Mouse (Mus musculus): ENCODE measurements around the gene Kcnk10. TPM values are rescaled to one million over a fixed set of nuclear protein-coding genes. Genes with fewer than 3 reads are reported as not detected.

The Kcnk10 gene
- total RNA-seq, 2 experiments from 2014 or later: 15.9 to 18.1 TPM

DNA sequence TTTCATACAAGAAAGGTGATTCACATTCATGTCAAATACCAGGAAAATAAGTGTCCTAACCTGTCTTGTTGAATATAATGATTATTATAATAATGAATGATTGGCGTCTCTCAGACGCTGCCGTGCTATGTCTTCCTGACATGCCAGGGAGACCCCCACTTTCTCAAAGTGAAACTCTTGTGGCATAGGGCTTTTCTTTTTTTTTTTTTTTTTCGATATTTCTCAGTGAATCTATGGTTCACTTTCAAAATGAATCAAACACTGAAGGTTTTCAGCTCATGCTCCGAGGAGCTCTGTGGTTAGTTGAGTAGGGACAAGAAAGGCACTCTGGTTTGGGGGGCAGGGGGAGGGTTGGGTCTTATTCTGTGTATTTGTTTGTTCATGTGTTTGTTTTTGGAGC is 22.8 kb upstream of the Kcnk10 start:
- H3K4me3 ChIP-seq: no peak overlapping the region
- H3K27ac ChIP-seq: no peak overlapping the region
- no peak for DNase-seq (ENCODE audit: extremely low spot score in 1 of 2, low spot score in 2 of 2)
- intact Hi-C loops (cut with DNase I): no loop called here
- TF ChIP-seq CTCF (IDR thresholded peaks at IDR 0.05): no peak

DNA sequence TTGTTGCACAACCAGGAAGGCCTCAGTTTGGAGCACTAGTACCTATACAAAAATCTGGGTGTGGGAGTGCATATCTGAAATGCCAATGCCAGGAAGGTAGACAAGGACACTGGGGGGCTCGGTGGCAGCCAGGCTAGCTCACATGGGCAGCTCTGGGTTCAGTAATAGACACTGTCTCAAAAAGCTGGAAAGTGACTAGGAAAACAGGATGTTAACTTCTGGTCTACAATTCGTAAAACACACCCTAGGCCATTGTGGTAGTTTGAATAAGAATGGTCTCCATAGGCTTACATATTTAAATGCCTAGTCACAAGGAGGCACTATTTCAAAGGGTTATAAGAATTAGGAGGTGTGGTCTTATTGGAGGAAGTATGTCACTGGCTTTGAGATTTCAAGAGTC is 12.9 kb upstream of the Kcnk10 start:
- no peak for TF ChIP-seq CTCF (IDR thresholded peaks at IDR 0.05)
- intact Hi-C loops (cut with DNase I): no loop called here

DNA sequence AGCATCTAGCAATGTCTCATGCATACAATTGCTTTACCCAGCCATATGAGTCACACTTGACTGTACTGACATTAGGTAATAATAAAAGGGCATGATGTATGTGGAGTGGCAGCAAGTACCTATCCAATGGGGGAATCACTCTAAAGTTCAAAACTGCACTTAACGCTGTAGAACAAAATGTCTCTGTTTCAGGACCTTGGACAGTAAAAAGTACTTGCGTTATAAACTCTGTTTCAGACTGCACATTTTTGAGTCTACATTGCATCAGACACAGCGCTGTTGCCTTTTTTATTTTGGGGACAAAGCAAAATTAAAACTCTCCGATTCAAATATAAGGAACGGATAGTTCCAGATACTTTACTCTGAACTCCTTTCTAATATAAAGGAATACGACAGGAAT is 10.5 kb upstream of the Kcnk10 start:
- no peak for DNase-seq (ENCODE audit: extremely low spot score in 1 of 2, low spot score in 2 of 2)
- no peak for TF ChIP-seq CTCF (IDR thresholded peaks at IDR 0.05)
- Histone ChIP-seq H3K4me3 (no peak overlapping the region), H3K27ac (no peak overlapping the region)
- intact Hi-C loops (cut with DNase I): loop anchor here (5.0 kb wide), 1 partner anchor 256 kb away; no protein-coding TSS in a partner anchor

More for the DNA sequence above, 12.9 kb upstream of the Kcnk10 start:
- Histone ChIP-seq H3K27ac (no peak overlapping the region), H3K4me3 (no peak overlapping the region)
- no peak for DNase-seq (ENCODE audit: extremely low spot score in 1 of 2, low spot score in 2 of 2)

DNA sequence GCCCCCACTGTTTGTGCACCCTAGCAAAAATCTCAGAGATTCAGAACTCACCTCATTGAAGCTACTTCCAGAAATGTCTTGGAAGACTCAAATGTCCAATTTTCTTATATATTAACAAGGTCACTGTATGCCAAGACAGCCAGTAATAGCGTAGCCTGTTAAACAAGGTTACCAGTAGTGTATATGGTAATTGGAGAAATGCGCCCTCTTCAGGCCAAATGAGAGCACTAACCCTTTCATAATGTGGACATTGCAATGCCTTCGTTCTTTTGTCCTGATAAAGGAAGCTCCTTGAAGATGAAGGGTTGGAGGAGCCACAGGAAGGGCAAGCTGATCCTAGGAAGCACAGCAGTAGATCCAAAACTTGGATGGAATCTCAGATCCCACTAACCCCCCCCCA is 7.2 kb upstream of the Kcnk10 start:
- peak; percentile 55 for TF ChIP-seq CTCF (IDR thresholded peaks at IDR 0.05)
- intact Hi-C loops (cut with DNase I): loop anchor here (5.0 kb wide), 1 partner anchor 253 kb away; no protein-coding TSS in a partner anchor
- Histone ChIP-seq H3K4me3 (no peak overlapping the region), H3K27ac (no peak overlapping the region)
- no peak for DNase-seq (ENCODE audit: extremely low spot score in 1 of 2, low spot score in 2 of 2)

DNA sequence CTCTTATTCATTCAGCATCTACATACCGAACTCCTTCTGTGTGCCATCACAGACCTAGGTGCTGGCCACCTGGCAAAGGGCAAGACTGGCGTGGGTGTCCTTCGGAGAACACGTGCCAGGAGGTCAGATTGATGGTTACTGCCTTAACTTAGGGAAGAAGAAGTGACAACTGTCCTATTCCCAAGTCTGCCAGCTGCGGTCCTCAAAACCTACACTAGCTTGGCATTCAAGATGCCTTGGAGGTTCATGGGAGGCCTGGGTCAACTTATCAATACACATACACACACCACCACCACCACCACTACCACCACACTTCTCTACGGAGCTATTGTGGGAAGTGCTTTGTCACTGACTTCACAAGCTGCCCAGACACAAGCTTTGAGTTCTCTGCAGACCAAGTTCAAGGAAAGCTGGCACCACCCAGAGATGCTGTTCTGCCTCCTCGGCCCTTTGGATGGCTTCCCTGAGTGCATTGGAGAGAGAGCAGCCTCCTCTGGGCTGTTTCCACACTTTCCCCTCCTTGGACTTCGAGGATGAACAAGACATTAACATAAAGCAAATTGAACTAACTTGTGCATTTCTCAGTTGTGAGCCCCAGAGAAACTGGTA is 2.1 kb downstream of the Kcnk10 start:
- no peak overlapping the region for H3K27ac ChIP-seq
- no peak for DNase-seq (ENCODE audit: extremely low spot score in 1 of 2, low spot score in 2 of 2)
- H3K4me3 ChIP-seq: peak overlapping the region; percentile 52; the same call in 1 of the 2 replicates
- no peak for TF ChIP-seq CTCF (IDR thresholded peaks at IDR 0.05)
- intact Hi-C loops (cut with DNase I): loop anchor here (2.0 kb wide), 1 partner anchor 117 kb away; no protein-coding TSS in a partner anchor

DNA sequence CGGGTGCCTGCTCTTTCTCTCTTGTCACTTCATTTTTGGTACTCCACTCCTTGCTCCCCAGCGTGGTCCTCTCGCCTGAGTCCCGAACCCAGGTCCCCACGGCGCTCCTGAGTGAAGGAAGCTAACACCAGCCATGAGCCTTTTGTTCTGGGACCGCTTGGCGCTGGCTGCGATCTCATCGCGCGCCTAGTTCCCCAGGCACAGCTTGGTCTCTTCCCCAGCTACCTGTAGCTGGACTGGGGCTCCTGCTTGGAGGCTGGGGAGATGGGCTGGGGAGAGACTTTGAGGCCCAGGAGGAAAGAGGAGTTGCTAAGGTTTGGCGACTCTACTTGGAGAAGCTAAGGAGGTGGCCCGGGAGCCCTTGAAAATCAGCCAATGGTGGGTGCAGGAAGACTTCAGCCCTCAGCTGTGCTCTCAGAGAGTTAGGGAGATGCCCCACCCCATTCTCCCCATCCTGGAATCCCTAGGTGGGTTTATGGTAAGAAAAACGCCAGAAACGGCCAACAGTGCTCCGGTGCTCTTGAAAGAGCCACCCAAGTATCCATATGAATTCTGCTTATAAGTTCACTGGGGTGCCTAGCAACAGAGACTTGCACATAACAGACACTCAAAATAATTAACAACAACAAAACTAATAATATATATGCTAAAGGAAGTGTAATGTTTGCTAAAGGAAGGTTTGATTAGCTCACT is 2.8 kb downstream of the Kcnk10 start:
- TF ChIP-seq CTCF (IDR thresholded peaks at IDR 0.05): no peak
- peak overlapping the region; percentile 95 for H3K27ac ChIP-seq
- DNase-seq (ENCODE audit: extremely low spot score in 1 of 2, low spot score in 2 of 2): peak; percentile 11 to 31
- intact Hi-C loops (cut with DNase I): loop anchor here (2.0 kb wide), 1 partner anchor 117 kb away; no protein-coding TSS in a partner anchor
- peak overlapping the region; percentile 52 for H3K4me3 ChIP-seq

DNA sequence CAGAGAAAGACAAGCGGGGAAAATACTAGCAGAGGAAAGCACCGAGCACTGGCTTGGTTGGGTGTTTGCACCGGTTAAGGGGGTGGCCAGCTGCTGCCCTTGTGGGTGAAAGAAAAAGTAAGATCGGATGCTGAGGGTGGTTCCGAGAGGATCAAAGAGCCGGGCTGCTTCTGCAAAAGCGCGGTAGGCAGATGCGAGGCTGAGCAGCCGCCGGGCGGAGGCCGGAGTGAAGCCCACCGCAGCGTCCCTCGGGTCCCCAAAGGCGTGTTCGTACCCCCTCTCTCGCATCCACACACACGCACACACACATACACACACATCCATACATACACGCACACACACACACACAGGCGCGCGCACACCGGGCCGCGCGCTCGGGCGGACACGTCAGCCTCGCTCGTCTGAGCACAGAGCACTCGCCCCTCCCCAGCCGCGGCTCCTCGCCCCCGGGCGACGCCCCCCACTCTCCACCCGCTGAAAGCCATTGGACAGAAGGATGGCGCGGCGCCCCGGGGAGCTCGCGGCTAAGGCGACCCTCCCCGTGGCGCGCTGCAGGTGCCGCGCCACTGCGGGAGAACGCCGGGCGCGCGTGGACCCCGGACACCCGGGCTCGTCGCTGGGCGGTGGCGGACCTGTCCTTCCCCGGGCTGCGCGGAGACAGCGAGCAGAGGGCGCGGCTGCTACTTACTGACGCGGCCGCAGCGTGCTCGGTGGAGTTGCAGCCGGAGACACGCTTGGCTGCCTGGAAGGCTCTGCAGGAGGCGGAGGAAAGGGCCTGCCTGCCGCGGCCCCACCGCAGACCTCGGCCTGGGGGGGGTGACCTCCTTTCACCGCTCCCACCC is 3.5 kb downstream of the Kcnk10 start:
- peak; percentile 68 to 75 for DNase-seq (ENCODE audit: extremely low spot score in 1 of 2, low spot score in 2 of 2)
- peak overlapping the region; percentile 95 for H3K27ac ChIP-seq
- TF ChIP-seq CTCF (IDR thresholded peaks at IDR 0.05): no peak
- H3K4me3 ChIP-seq: peak overlapping the region; percentile 52
- intact Hi-C loops (cut with DNase I): loop anchor here (2.0 to 5.0 kb wide), 2 partner anchors 53 to 116 kb away; partner anchors contain the start of gene Spata7

DNA sequence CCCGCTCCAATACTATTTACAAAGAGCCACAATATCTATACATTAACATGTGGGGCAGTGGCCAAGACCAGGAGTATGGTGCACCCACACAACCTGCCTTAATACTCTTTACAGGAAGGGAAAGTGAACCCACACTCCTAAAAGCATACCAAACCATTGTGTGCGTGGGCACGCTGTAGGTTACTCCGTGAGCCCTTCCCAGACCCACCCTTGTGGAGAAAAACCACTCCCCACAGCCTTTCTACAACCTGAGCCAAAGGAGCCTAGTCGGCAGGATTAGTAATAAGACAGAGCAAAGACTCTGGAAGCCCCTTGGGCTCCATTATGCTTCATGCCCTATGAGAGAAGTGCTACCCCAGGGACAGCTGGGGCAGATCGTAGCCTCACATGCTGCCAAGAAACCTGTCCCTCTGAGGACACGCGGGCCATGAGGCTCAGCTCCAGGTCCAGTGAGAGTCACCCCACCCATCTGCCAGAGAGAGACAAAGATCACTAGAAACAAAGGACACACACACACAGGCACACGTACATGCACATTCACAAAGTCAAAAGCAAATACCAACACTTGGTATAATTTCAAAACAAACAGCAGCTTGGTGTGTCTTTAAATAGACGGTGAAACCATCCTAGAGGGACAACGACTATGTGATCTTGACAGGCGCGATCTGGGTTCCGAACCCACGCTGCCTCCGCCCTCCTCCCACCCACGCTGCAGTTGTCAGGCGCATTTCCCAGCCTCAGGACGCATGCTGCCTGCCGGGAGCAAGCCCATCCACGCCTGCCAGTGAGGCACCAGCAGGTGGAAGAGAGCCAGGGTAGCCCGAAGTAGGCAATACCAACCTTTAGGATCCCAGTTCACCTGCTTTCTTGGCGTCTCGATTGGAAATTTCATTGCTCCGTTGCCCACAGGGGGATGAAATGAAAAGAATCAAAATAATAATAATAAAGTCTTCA is 4.5 kb downstream of the Kcnk10 start:
- no peak for TF ChIP-seq CTCF (IDR thresholded peaks at IDR 0.05)
- Histone ChIP-seq H3K4me3 (peak overlapping the region; percentile 52), H3K27ac (peak overlapping the region; percentile 95)
- intact Hi-C loops (cut with DNase I): loop anchor here (1.0 to 5.0 kb wide), 4 partner anchors 29 to 115 kb away; partner anchors contain the start of gene Spata7
- DNase-seq (ENCODE audit: extremely low spot score in 1 of 2, low spot score in 2 of 2): peak; percentile 78 to 84

DNA sequence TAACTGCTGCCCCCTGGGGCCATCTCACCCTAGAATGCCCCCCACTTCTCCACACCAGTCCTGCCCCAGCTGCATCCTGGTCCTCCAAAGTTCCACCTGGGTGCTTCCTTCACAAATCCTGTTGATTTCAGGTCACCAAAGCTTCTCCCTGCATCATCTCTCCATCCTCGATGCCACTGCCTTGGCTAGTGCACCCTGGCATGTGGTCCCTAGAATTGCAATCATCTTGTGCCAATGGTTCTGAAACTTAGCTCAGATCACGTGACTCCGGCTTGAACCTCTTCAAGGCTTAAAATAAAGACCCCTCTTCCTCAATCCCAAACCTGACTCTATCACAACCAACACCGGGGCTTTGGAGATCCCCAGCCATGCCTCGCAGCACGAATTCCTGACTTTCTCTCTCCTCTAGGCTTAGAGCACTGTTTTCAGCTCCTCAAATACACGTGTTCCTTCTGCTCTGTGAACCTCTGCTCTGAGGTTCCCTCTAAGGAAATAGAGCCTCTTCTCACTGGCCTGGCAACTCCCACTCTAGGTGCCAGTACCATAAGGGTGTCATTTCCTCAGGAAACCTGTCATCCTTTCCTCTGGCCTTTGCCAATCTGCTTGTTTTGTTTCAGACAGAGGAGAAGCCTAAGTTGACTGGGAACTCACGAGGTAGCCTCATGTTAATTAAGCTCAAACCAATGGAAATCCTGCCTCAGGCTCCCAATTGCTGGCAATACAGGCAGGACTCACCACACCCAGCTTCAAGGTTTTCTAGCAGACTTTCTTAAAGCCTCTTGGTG is 6.0 kb downstream of the Kcnk10 start:
- H3K4me3 ChIP-seq: no peak overlapping the region

DNA sequence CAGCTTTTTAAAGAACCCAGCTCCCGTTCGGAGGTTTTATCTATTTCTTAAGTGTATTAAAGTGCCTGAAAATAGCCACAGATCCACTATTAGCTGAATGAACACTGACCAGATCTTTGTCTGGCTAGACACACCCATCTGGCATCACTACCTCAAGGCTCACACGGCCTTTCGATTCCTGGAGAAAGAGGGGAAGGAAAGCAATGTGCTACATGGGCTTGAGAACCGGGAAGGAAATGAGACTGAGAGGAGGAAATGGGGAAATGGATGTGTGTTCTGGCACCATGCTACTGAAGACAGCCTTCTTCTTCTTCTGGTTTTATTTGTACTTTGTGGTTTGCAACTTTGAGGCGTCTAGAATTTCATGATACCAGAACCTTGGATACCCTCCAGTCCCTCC is 8.7 kb downstream of the Kcnk10 start:
- intact Hi-C loops (cut with DNase I): no loop called here
- Histone ChIP-seq H3K27ac (no peak overlapping the region), H3K4me3 (no peak overlapping the region)
- TF ChIP-seq CTCF (IDR thresholded peaks at IDR 0.05): no peak
- no peak for DNase-seq (ENCODE audit: extremely low spot score in 1 of 2, low spot score in 2 of 2)

More for the DNA sequence above, 6.0 kb downstream of the Kcnk10 start:
- peak overlapping the region; percentile 8; the same call in 1 of the 2 replicates for H3K27ac ChIP-seq
- intact Hi-C loops (cut with DNase I): loop anchor here (2.0 to 5.0 kb wide), 2 partner anchors 27 to 55 kb away; partner anchors contain the start of gene Spata7
- TF ChIP-seq CTCF (IDR thresholded peaks at IDR 0.05): no peak
- DNase-seq (ENCODE audit: extremely low spot score in 1 of 2, low spot score in 2 of 2): no peak
